Mouse (Mus musculus) layer of hippocampus, adult 8-10 months (tissue): ENCODE data around the gene Adam22. TPM values are rescaled to one million over a fixed set of nuclear protein-coding genes. Genes with fewer than 3 reads are reported as not detected.

Experiments
- DNase-seq, 2 experiments: peaks; one replicate each; pipeline ENCODE4 v3.0.0; 2022; ENCODE audit warnings: low spot score in 2 of 2
- total RNA-seq, 4 experiments: library from RNA; stranded (reverse); gene quantifications; 2 replicates each; pipeline ENCODE4 v1.2.4; 2022

The Adam22 gene
- total RNA-seq, 4 experiments from 2014 or later = 156 to 171 (median 164) TPM

DNA sequence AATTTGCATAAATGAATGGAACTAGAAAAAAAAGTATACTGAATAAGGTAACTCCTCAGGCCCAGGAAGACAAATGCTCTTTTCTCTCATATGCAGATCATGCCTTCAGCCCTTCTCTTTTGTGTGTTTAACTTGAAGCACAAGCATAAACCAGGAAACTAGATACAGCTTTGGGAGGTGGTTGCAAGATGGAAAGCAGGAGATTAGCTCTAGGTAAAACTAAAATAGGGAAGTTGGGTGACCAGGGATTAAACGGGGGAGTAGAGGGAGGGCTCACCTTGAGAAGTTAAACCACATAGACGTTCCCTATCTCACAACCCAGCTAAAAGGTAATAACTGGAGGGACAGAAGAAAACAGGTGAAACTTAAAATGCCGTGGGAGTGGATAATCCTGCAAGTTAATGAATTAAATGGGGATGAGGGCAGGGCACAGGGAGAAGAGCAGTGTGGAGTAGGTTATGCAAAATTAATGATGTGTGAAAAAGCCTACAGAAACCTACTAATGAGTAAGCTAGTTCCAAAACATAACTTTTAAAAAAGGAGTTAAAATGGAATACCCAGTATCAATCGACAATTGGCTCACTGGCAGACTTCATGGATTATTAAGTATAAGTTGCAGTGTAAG lies 40.2 kb downstream of the Adam22 start:
- DNase-seq = no peak

DNA sequence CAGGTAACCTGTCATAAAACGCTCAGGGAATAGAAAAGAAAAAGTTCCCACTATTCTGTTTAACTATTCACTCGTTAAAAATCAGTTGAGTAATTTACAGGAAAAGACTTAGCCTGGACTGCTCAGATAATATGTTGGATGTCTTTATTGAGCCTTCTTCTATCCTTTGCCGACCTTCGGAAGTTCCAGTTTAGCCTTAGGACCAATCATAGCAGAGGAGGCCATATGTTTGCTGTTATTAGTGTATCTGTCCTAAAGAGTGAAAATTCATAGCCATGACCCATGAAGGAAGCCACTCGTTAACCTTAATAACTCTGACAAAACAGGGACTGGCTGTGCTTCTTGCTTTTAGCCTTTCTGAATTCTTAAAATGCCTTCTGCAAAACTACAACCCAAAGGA lies 41.3 kb downstream of the Adam22 start:
- DNase-seq = no peak

DNA sequence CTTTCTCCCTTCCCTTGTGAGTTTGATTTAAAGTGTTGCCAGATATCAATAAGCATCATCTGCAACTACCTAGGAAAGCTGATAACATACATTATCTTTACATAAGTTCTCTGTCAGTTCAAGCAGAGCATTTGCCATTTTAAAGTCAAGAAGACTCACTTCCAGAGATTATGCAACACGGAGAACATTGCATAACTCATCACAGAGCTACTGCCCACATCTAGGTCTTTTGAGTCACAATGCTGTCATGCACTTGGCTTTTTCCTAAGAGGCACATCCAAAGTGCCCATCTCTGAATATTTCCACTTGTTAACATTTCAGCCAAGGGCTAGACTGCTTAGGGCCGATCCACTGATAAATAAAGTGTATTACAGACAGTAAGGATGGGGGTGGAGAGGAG lies 55.6 kb downstream of the Adam22 start:
- DNase-seq = no peak

DNA sequence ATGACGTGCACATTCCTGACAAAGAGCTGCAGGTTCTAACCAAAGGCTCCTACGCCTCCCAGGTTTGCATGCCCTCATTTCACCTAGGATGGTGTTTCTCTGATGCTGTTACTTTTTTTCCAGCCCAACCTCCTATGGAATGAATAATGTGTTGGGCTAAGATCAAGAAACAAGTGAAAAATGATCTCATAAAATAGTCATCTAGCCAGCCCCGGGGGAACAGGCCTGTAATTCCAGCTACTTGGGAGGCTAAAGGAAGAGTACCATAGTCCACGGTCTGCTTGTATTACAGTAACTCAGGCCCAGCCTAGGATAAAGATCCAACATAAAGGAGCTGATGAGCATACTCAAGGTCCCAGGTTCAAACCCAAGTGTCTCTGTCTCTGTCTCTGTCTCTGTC lies 57.1 kb downstream of the Adam22 start:
- DNase-seq = no peak

DNA sequence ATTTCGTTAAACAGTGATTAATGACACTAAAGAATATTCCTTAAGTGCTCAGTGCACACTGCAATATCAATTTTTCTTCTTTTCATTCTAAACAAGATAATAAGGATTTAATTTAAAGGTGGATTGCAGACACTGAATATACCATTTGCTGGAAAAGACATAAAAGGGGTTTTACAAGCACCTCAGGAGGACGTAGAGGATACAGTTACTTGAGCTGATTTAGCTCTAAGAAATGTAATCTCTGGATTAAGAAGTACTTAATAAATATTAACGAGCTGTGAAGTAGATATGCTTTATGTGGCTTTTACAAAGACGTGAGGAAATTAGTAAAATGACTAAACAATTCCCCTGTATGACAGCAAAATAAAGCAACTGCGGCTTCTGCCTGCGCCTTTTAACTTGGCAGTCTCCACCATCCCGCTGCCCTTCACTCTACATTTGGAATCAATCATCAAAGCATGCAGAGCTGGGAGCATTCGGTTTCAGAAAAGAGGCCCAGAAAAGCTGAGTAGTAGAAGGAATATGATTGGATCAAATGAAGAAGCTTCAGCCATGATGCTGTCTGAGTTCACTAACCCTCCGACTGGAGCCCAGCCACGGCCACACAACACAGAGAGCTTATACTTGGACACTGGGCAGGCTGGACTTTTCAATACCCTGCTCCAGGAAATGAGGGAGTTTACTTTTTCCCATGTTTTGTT lies 70.1 kb downstream of the Adam22 start:
- DNase-seq = no peak

DNA sequence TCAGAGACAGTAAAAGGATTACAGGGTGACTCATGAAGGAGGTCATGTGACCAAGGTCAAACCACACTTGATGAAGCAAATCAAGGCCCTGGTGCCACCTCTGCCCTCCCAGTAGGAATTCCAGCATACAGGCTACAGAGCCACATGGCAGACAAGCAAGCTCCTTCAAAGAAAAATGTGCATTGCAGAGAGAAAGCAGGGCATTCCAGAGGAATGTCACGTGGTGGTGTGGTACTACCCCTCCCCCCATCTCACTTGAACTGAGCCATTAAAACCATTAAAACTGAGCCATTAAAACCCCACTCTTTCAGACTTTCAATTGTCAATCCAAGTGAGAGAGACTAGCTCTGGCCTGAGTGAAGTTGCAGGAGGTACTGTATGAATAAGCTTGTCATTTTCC lies 74.7 kb downstream of the Adam22 start:
- no peak for DNase-seq

DNA sequence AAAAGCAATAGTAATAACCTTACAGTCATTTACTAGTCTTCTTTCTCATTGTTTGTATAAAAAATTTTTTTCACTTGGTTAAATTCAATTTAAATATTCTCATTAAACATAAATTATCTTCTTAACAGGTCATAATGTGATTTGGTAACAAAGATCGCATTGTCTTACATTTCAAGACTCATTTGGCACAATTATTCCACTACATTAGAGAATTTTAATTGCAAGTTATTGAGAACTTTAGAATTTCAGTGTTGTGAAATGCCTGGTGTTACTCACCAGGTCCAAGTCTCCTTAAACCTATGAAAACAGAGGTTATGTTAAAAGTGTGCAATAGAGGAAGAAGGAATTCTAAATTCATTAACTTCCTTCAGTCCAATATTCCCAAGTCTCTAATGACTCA lies 76.5 kb downstream of the Adam22 start:
- no peak for DNase-seq

DNA sequence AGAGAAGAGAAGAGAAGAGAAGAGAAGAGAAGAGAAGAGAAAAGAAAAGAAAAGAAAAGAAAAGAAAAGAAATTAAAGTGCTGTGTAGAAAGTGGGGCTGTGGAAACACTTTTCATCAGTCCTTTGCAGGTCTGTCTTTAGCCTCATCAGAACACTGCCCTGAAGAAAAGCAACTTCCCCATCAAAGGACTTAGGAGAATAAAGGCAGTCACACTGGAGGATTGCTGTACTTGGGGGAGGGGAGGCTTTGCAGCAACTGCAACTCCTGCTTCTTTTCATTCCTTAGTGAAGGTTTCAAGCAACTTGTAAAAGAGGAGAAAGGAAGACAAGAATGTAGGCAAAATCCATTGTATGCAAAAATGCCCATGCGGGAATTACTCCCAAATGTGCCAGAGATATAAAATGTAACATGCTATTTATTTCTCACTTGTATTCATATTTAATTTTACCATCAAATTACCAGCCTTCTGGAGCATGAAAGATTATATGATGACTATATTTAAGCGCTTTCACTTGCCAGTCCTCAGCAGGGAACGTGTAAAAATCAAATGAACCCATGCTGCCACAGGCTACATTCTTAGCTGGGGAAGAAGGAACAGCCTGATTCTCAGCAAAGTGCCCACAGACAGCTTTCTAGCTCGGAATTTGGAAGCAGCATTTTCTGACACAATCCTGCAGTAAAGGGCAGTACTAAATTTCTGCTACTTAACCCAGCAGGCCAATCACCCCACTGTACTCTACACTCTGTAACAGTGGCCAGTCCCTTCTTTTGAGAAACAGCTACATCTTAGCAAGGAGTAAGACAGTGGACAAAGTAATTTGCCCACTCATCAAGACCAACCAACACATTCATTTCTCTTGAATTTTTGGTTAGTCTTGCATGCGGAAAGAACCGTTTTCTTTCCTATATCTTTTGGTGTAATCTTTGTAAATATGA lies 78.0 kb downstream of the Adam22 start:
- no peak for DNase-seq

DNA sequence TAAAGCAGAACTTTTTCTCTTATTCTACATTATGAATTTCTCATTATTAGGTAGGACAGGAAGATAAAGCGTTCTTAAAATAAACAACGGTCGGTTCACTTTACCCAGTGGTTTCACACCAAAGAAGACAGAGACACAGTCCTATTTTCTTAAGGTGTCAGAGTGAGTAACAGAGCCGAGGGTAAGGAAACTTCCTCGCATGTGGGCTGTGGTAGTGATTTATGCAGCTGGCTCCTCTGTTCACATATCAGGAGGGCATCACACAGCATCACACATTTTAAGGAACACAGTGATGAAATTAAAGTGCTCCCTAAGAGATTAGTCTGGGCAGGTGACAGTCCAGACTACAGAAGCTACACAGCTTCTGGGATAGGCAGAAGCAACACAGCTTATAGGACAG lies 83.8 kb downstream of the Adam22 start:
- no peak for DNase-seq

DNA sequence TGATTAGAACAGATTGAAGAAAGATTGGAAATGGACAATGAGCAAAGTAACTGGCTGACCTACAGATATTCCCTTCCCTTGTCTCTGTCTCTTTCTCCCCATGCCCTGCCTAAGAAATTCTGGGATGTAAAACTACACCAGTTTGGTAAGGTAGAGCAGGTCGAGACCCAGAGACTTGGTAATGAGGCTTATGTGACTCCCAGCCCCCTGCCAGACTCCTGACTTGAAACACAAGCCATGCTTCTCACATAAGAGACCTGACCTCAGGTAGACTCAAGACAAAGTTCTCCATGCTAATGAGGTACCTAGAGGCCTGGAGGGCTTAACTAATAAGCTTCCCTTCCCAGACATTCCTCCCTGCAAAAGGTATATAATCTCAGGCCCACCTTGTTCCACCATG lies 91.8 kb downstream of the Adam22 start:
- DNase-seq = no peak

DNA sequence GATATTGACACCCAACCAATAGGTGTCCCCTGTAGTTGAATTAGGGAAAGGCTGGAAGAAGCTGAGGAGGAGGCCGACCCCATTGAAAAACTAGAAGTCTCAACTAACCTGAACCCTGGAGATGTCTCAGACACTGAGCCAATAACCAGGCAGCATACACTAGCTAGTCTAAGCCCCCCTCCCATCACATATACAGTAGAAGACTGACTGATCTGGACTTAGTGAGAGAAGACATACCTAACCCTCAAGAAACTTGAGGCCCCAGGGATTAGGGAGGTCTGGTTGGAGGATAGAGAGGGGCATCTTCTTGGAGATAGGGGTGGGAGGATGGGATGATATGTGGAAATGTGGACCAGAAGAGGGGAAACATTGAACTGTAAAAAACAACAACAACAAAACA lies 110.6 kb downstream of the Adam22 start:
- DNase-seq = no peak

DNA sequence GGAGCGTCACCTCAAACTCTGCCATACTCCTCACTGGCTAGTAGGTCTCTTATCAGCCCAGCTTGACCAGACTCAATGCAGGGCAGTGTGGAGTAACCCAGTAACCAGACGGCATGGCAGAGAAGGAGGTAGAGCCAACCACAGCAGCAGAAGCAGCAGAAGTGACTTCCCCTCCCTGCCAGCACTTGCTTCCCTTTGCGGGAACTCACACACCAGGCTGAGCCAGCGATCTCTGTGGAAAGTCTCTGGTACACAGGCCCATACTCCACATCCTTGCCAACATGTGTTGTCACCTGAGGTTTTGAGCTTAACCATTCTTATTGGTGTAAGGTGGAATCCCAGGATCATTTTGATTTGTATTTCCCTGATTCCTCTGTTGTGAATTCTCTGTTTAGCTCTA lies 111.5 kb downstream of the Adam22 start:
- no peak for DNase-seq

DNA sequence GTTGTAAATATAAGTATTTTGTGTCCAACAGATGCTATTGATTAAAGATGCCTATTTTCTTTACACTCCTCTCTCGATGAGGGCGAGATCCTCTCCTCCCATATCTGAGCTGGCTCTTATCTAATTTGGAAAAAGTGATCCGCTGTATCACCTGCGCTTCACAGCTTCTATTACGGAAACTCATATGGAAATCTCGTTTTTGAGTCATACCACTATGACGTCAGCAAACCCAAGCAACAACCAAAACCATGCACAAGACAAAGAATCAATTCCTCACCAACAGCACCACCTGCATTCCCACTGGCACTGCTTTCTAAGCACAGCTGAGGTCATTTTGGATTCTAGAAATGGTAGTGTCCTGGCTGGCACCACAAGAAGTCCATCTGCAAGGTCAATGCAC lies 123.3 kb downstream of the Adam22 start:
- no peak for DNase-seq

DNA sequence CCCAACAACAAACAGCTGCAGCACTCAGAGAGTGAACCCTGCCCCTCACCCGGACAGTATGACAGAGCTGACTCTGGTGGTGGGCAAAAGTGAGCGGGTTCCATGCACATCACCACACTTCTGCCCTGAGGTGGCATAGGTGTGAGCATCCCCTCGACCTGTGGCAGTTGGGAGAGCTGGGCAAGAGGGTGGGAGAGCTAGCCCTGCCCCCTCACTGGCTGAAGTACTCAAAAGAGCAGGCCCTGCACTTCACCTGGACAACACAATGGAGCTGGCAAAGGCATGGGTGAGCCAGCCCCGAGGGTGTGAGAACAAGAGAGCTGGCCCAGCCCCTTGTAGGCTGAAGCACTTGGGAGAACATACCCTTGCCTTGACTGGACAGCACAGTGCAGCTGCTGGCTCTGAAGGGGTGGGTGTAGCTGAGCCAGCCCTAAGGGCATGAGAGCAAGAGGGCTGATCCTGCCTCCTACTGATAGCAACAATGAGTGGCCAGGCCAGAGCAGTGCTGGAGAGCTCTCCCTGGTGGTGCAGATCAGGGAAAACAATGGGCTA lies 124.8 kb downstream of the Adam22 start:
- DNase-seq = no peak

DNA sequence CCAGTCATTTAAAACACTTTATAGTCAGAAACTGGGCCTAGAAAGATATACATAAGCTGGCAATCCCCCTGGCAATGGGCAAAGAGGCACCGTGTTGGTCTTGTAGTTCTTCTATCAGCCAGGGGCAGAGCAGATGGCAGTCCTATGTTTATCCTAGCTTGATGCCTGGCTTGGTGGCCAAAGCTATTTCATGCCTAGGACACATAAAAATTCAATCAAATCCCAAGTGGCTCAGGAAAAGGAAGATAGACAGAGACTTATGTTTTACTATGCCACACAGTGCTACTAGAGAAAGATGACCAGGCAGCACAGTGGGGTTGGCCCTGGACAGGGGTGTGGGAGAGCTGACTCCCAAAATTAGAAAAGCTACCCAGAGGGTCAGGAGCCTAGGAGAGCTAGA lies 125.3 kb downstream of the Adam22 start:
- DNase-seq = no peak

DNA sequence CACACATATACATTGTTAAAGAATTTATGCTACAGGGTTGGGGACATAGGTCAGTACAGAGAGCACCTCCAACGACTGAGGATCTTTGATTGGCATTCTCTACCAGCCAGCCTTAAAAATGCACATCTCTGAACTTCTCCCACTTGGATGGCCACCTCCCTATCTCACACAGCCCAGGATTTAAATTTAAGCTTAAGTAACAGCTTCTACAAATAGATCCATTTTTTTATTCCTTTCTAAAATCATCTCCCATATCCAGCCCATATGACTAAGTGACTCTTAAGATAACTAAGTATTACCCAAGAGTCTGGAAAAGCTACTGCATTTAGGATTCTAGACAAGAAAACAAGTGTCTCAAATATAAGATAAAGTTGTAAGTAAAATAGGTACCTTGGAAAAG lies 140.9 kb downstream of the Adam22 start:
- no peak for DNase-seq

DNA sequence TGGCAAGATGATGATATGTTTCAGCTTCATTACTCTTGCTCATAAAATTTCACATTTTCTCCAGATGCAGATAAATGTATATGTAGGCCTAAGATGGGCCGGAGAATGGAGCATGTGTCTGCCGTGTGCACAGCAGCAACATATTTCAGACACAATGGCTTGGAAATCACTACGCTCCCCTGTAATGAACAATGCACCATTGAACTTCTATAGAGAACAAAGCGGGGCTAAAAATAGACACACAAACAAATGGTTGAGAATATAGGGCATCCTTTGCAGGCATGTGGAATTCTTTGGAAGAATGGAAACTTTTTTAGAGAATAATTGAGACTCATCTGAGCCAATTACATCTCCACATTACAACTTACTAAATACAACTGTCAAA lies 143.6 kb downstream of the Adam22 start:
- DNase-seq = no peak

DNA sequence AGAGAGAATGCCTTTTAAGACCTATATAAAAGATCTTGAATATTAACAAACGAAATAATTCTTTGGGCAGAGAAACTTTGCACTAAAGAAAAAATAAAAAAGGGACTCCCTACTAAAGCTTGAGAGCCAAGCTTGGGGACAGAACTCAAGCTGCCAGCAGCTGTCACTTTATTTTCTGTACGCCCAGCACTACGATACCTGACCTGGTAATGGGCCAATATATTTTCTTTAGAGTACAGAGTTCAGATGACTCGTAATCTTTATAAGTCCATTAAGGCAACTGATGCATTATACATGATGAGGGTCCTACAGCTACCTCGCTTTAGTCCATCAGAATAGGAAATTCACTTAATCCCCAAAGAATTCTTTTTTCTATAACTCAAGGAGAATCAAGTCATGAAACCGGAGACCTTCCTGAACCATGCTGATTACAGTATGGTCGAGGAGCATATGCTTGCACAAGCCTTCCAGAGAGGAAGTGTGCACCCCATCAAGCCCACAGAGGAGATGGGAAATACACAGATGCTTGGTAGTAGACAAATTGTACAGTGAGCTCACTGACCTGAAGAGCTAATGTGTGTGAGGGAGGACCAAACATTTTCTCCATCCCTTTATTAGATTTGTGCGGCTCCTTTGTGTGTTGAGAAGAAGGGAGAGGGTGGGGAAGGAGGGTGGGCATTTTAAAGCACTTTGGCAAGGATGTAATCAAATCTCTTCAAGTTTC lies 144.2 kb downstream of the Adam22 start:
- no peak for DNase-seq

DNA sequence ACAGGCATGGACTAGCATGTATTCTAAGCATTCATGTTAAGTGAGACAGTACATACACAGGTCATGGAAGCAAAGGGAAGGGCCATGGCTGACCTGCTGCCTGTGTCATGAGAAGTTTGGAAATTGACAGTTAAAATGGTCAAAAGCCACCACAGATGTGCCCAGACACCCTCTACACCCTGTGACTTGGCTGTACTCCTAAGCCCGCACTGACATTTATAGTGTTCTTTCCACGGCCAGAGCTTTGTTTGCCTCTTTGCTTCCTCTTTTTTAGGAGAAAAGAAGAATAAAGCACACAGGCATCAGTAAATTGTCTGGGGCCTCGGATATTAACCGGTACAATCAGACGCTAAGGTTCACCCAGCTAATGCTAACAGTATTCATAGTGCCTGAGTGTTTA lies 146.3 kb downstream of the Adam22 start:
- DNase-seq = no peak

DNA sequence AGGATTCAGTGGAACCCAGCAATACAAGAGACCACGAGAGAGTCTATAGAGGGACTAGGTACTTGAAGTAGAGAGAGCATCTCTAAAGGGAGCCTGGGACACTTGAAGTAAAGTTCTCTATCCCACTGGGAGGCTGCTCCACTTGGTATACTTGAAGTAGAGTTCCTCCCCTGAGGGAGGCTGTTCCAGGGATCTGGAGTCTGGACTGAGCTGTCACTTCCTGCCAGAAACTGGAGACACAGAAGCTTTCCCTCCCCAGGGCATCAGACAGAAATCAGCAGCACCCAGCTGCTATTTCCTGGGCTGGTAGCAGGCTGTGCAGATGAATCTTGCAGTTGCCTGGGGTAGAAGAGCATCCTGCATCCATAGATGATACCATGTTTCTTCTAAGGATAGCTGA lies 152.1 kb downstream of the Adam22 start:
- DNase-seq = no peak

DNA sequence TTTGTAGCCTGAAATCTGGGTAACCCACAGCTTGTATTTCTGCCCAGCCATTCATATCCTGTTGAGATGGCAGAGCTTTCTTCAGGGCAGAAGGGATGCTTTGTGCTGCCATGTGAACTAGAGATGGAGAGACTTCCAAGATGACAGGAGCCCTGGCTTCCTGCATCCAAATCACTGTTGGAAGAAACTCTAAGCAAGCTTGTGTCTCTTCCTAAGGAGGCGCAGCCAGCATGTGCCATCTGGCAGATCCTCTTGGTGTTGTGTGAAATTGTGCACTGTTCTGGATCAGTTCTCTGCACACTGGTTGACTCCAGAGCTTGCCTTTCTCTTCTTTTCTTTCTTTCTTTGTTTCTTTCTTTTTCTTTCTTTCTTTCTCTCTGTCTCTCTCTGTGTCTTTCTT lies 183.0 kb downstream of the Adam22 start:
- DNase-seq = peak in 1 of 2 experiments; percentile 19
